Mouse (Mus musculus) megakaryocyte, embryonic 14.5 days (primary cell): ENCODE data around the gene Arhgef3.

ENCODE experiments used
- FLI1 ChIP-seq: IDR thresholded peaks from 2 replicates; pipeline ENCODE4 v1.6.1; 2012; ENCODE audit warnings: low read length, inconsistent platforms, mixed read lengths
- GATA1 ChIP-seq: IDR thresholded peaks from 3 replicates; pipeline ENCODE4 v1.6.1; 2012; ENCODE audit warnings: mixed read lengths, low read length, inconsistent platforms, borderline replicate concordance

DNA sequence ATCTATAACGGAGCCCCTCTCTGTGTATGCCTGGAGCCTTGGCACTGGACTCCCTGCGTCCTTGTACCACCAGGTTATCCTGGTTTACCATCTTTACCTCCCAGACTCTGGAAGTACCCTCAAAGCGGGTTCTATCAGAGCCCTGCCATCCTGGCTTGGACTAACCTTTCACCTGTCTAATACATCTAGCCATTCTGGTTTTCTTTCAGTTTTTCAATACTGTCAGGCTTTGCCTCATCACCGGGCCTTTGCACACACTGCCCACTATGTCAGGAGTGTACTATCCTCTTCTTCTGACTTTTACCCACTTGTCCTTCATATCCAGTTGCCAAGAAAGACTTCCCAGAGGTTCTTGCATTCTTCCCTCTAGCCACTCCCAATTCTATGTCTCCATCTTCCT lies 155.8 kb downstream of the Arhgef3 start:
- TF ChIP-seq FLI1 (no peak), GATA1 (no peak)
